Mouse (Mus musculus): Measurements from ENCODE around the gene Atp2b2.

- TF ChIP-seq CTCF (IDR thresholded peaks at IDR 0.05; ENCODE audit: insufficient read depth, low read depth, low read length) (no peak), POLR2A (IDR thresholded peaks at IDR 0.05; ENCODE audit: insufficient read depth, low read depth, low read length) (no peak)
Observed at GRCm38 (mm10) chr6:113998413-113998812, 44.0 kb downstream of the Atp2b2 start.

Data from olfactory bulb, adult 2 months (tissue).